Mouse (Mus musculus) mature B cell (primary cell): Measurements from ENCODE around the gene Ccdc78.

Experiments
- in situ Hi-C: fragments of 300-500 bp; cut with MboI; formaldehyde crosslinking; loops from 2 replicates; pipeline ENCODE4 v1.14.3; 2019

Ccdc78 gene

DNA sequence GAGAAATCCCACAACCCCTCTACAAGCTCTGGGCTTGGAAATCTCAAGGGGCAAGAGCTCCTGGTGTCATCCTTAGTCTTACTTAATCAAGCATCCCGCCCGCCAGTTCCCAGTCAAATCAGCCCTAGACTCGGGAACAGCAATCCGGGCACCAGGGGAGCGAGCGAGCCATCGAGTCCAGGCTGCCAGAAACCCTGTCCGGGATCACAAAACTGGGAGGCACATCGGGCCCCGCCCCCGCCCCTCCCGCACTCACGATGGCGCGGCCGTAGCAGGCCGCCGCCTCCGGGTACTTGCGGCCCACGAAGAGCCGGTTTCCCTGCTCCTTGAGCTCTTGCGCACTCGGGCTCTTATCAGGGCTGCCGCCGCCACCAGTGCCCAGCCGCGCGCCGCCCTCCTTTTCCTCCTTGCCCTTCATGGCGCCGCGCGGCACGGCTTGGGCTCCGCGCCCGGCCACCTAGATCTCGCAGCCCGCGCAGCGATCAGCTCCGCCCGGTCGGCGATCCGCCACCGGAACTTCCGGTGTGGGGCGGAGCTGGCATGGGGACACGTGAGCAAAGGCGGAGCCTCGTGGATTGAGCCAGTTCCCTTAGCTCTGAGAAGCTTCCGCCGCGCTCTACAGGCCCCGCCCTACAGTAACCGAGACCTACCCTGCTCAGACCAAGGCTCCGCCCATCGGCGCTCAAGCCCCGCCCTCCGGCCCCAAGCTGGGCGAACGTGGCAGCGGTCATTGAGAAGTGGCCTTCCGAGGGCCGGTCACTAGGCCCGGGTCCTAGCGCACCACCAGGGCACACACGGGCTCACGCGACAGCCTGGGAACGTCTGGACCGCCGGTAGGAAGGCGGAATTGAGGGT, 46.3 kb downstream of the Ccdc78 start:
- in situ Hi-C loops, result no loop called here

GRCm38 (mm10) chr17:25833291-25833663, 46.9 kb downstream of the Ccdc78 start, which contains the start of gene Stub1:
Gene Stub1 (minus strand): TSS chr17:25833404.
- in situ Hi-C loops, result no loop called here

GRCm38 (mm10) chr17:25833961-25834594, 47.7 kb downstream of the Ccdc78 start:
- in situ Hi-C loops, result no loop called here

GRCm38 (mm10) chr17:25834595-25835222, 48.3 kb downstream of the Ccdc78 start:
- in situ Hi-C loops, result no loop called here

- in situ Hi-C loops, result no loop called here
These were observed 48.9 kb downstream of the Ccdc78 start for GRCm38 (mm10) chr17:25835301-25835700.

DNA sequence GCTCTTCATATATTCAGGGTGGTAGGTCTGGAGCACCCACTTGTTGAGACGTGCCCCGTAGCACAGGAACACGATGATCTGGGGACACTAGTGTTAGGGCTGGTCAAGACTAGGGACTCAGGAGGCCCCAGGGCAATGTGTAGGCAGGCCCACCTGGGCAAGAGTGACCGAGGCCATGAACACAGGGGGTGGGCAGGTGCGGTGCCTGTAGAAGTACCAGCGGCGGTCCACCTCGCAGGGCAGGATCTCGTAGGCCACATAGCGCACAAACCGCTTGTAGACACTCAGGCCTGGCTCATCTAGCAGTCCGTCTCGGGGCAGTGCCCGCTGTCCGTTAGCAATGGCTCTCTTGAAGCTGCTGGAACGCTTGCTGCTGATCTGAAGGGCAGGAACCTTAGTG, 49.4 kb downstream of the Ccdc78 start:
- in situ Hi-C loops, result no loop called here

DNA sequence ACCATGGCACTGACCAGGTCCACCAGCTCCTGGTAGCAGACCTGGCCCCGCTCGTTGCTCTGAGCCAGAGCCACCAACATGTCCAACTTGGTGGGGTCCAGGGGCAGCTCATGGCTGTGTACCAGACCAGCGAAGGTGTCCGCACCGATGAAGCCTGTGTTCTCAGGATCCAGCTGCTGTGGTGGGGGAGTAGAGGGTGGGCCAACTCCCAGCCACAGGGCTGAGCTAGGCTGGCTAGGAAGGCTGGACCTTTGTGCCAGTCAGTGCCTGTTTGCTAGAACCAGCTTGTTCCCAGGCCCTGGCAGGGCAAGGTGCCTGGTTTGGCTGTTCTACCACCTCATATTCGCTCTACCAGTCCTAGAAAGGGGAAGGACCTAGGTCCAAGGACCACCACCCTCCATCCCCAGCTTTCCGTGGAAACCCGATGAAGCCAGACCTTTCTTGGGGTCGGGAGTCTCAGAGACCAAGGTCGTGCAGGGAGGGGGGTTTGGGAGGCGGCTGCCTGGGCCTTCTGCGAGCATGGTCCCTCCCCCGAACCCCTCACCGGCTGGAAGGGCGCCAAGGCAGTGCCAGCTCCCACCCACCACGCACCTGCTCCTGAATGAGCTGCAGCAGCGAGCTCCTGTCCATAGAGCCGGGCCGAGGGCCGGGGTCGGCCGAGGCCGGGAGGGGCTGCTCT, 50.2 kb downstream of the Ccdc78 start:
- in situ Hi-C loops, result no loop called here

GRCm38 (mm10) chr17:25837076-25837410, 50.7 kb downstream of the Ccdc78 start, which contains the start of gene Rhbdl1:
Gene Rhbdl1 (minus strand): TSS chr17:25837295.
- in situ Hi-C loops, result no loop called here

DNA sequence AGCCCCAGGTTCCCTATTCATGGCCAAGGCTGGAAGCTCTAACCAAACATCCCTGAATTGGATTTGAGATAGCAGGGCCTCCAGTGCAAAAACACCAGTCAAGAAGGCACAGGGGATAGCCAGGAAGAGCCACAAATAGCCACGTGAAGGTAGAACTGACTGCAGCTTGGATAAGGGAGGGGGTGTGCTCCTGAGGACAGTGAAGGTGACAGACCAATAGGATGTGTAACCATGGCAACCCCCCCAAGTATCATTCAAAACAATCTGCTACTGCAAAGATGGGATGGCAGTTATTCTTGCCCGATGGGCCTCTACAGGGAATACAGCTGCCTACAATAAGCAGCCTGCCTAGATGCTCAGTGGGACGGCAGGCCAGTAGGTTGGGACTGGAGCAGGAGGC, 51.2 kb downstream of the Ccdc78 start:
- in situ Hi-C loops, result no loop called here

DNA sequence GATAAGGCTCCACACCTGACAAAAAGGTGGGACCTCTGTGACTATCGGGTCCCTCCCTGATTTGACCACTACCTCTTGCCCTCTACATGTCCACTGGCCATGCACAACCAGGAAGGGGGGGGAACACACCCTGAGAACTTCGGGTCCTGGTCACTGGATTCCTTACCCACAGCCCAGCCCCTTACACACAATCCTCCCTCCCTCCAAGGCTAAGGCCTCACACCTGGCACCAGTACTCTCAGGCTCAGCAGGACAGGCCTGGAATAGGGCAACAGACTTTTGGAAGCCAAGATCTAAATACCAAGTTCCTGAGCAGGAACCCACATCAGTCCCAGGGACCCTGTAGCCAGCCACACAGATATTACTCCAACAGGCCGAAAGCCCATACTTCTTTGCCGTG, 52.5 kb downstream of the Ccdc78 start:
- in situ Hi-C loops, result no loop called here

DNA sequence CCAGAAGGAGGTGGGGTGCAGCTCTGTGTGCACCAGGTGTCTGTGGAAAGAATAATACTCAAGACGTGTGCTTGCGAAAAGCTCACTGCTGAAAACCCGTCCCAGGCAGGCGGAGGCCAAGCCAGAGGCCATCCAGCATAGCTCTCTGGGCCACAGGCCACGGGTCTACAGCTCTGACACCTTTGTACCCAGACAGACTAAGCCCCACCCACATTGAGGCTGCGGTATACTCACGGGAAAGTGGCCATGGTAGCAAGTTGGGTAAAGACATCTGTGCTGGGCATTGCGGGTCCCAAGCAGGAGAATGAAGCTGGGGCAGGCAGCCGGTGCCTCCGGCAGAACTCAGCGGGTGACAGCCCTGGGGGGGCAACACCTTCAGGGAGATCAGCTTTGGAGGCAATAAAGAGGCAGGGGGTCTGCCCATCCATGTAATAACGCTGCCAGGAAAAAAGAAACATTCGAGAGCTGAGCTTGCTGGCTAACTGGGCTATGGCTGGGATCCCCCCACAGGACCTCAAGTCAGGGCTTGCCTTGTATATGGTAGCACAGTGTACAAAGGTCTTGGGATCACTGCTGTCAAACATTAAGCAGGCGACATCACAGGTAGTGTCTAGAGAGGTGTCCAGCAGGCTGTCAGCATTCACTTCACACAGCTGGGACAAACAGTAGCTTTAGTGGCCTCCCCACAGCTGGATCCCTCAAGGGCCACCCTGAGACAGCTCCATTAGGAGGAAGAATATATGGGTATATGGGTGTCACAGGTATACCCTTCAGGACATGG, 53.3 kb downstream of the Ccdc78 start:
- in situ Hi-C loops, result no loop called here
